Mouse (Mus musculus) forebrain, embryonic 16.5 days (tissue): ENCODE measurements around the gene Med25. TPM values are rescaled to one million over a fixed set of nuclear protein-coding genes. Genes with fewer than 3 reads are reported as not detected.

Experiments used
- ATAC-seq: fragments of 200-750 bp; cut with Nextera tagmentation; 2 replicates; pipeline ENCODE4 v1.8.0; 2017; ENCODE audit warnings: mild to moderate bottlenecking, moderate library complexity
- H3K27ac ChIP-seq: fragments of 300-500 bp; sonication (generic); 2 replicates; pipeline ENCODE4 v1.5.1; 2014; ENCODE audit warnings: low read length, control low read depth
- H3K27me3 ChIP-seq: fragments of 300-500 bp; sonication (generic); replicated peaks from 2 replicates; pipeline ENCODE4 v1.6.1; 2014; ENCODE audit warnings: low read length; ENCODE audit not compliant: control insufficient read depth, insufficient read depth
- H3K36me3 ChIP-seq: fragments of 300-500 bp; sonication (generic); 2 replicates; pipeline ENCODE4 v1.6.1; 2014; ENCODE audit not compliant: control insufficient read depth, insufficient read depth
- H3K4me1 ChIP-seq: fragments of 300-500 bp; sonication (generic); replicated peaks from 2 replicates; pipeline ENCODE4 v1.6.1; 2014; ENCODE audit warnings: low read length; ENCODE audit not compliant: control insufficient read depth, insufficient read depth
- H3K4me2 ChIP-seq: fragments of 300-500 bp; sonication (generic); 2 replicates; pipeline ENCODE4 v1.6.1; 2014; ENCODE audit warnings: mild to moderate bottlenecking, low read length, control low read depth
- H3K4me3 ChIP-seq: fragments of 300-500 bp; sonication (generic); replicated peaks from 2 replicates; pipeline ENCODE4 v1.5.1; 2014; ENCODE audit warnings: mild to moderate bottlenecking, low read length, control low read depth
- H3K9ac ChIP-seq: fragments of 300-500 bp; sonication (generic); replicated peaks from 2 replicates; pipeline ENCODE4 v1.6.1; 2014; ENCODE audit warnings: low read depth, low read length, control low read depth
- H3K9me3 ChIP-seq: fragments of 300-500 bp; sonication (generic); 2 replicates; pipeline ENCODE4 v1.6.1; 2016; ENCODE audit warnings: low read length; ENCODE audit not compliant: control insufficient read depth
- WGBS: fragments of 180-500 bp; shearing (Covaris S2); extraction: QIAGEN DNeasy Blood & Tissue Kit; methylation state at CpG from one replicate; pipeline ENCODE4 v1.1.7; 2014; 5-methylcytosine and 5-hydroxymethylcytosine counted together
- microRNA counts: library from miRNA; unstranded; fragments of <30 nt; microRNA quantifications from one replicate; lab custom pipeline; 2016
- microRNA-seq: library from miRNA; unstranded; fragments of <30 nt; microRNA quantifications from one replicate; pipeline ENCODE4, GENCODE M21; 2017
- polyA plus RNA-seq: library from polyadenylated mRNA; unstranded; fragments of >200 nt; fragmentation: Nextera tagmentation; extraction: Ambion mirVana; gene quantifications from 2 replicates; pipeline ENCODE4 v1.2.1, GENCODE M21; 2015

Med25 gene
- polyA plus RNA-seq, 1 experiment from 2014 or later, result 166 TPM

- Histone ChIP-seq H3K4me1 (peaks cover 11% of the 10 kb centered on the region), H3K4me2 (no peak overlapping the region), H3K36me3 (peaks cover 10% of the 10 kb centered on the region), H3K27ac (no peak overlapping the region), H3K4me3 (no peak overlapping the region), H3K9ac (no peak overlapping the region), H3K27me3 (peaks cover 7% of the 10 kb centered on the region), H3K9me3 (no peaks in the 10 kb centered on the region)
- 88% methylated on average over 1 of the region's 1 CpGs for WGBS
- no peak for ATAC-seq
These were observed 57.0 kb downstream of the Med25 start for GRCm38 (mm10) chr7:44835373-44836015.

GRCm38 (mm10) chr7:44832763-44833162 lies 59.7 kb downstream of the Med25 start:
- 80% methylated on average over 4 of the region's 4 CpGs for WGBS

GRCm38 (mm10) chr7:44828706-44829105 lies 63.8 kb downstream of the Med25 start:
- peaks cover 22% of the 10 kb centered on the region for H3K36me3 ChIP-seq
- H3K9ac ChIP-seq, result no peak overlapping the region
- no peak overlapping the region for H3K27ac ChIP-seq
- no peak for ATAC-seq
- 90% methylated on average over 5 of the region's 5 CpGs for WGBS
- H3K4me3 ChIP-seq, result no peak overlapping the region
- no peaks in the 10 kb centered on the region for H3K9me3 ChIP-seq
- H3K4me1 ChIP-seq, result peaks cover 6% of the 10 kb centered on the region
- no peak overlapping the region for H3K4me2 ChIP-seq
- H3K27me3 ChIP-seq, result no peaks in the 10 kb centered on the region

More at GRCm38 (mm10) chr7:44832763-44833162, 59.7 kb downstream of the Med25 start:
- Histone ChIP-seq H3K4me2 (no peak overlapping the region), H3K27me3 (no peaks in the 10 kb centered on the region), H3K4me1 (no peaks in the 10 kb centered on the region), H3K36me3 (peaks cover 22% of the 10 kb centered on the region), H3K27ac (no peak overlapping the region), H3K4me3 (no peak overlapping the region), H3K9ac (no peak overlapping the region), H3K9me3 (no peaks in the 10 kb centered on the region)
- no peak for ATAC-seq

GRCm38 (mm10) chr7:44826771-44827170 lies 65.7 kb downstream of the Med25 start:
- WGBS, result 93% methylated on average over 3 of the region's 3 CpGs
- ATAC-seq, result no peak
- no peaks in the 10 kb centered on the region for H3K27me3 ChIP-seq
- H3K4me3 ChIP-seq, result no peak overlapping the region
- H3K4me2 ChIP-seq, result no peak overlapping the region
- peaks cover 22% of the 10 kb centered on the region for H3K36me3 ChIP-seq
- H3K4me1 ChIP-seq, result peaks cover 12% of the 10 kb centered on the region
- no peak overlapping the region for H3K9ac ChIP-seq
- no peak overlapping the region for H3K27ac ChIP-seq
- no peaks in the 10 kb centered on the region for H3K9me3 ChIP-seq

MicroRNAs encoded within 50 kb of the gene (microRNA counts, 519-probe panel; counts per million panel counts)
- not detected for microRNA mmu-miR-707 (lab: Ali Mortazavi, UCI)

Small RNAs within 50 kb of the gene (microRNA-seq; reads per million reads assigned to microRNA genes)
- not detected for gene Mir707

Other genes with a start within 250 kb of the Med25 start
- gene Myh14, start 221.9 kb downstream of the Med25 start, polyA plus RNA-seq, result 1.6 and 1.7 TPM in 2 replicates
- not detected in 2 replicates for gene Izumo2, start 184.0 kb downstream of the Med25 start, polyA plus RNA-seq
- gene Vrk3, start 144.3 kb downstream of the Med25 start, polyA plus RNA-seq, result 34.6 and 36.0 TPM in 2 replicates
- gene Zfp473, start 141.7 kb downstream of the Med25 start, polyA plus RNA-seq, result 1.1 and 1.8 TPM in 2 replicates
- 53.9 and 56.1 TPM in 2 replicates for gene Nup62, start 76.6 kb downstream of the Med25 start, polyA plus RNA-seq
- gene Il4i1, start 76.3 kb downstream of the Med25 start, polyA plus RNA-seq, result 0.44 and 2.3 TPM in 2 replicates
- gene Atf5, start 76.1 kb downstream of the Med25 start, polyA plus RNA-seq, result 3.4 and 3.7 TPM in 2 replicates
- gene Akt1s1, start 43.7 kb downstream of the Med25 start, polyA plus RNA-seq, result 103 and 110 TPM in 2 replicates
- 121 and 122 TPM in 2 replicates for gene Tbc1d17, start 43.6 kb downstream of the Med25 start, polyA plus RNA-seq
- gene Pnkp, start 35.6 kb downstream of the Med25 start, polyA plus RNA-seq, result 29.4 and 32.6 TPM in 2 replicates
- 551 and 582 TPM in 2 replicates for gene Ptov1, start 22.9 kb downstream of the Med25 start, polyA plus RNA-seq
- 21.1 and 21.2 TPM in 2 replicates for gene Fuz, start 3.4 kb upstream of the Med25 start, polyA plus RNA-seq
- 111 and 113 TPM in 2 replicates for gene Ap2a1, start 36.8 kb upstream of the Med25 start, polyA plus RNA-seq
- 0.15 TPM in 1 of 2 replicates, not detected in the other for gene Tsks, start 50.5 kb upstream of the Med25 start, polyA plus RNA-seq
- gene Cpt1c, start 82.1 kb upstream of the Med25 start, polyA plus RNA-seq, result 49.1 and 63.9 TPM in 2 replicates
- 646 and 707 TPM in 2 replicates for gene Prmt1, start 93.9 kb upstream of the Med25 start, polyA plus RNA-seq
- gene Irf3, start 104.9 kb upstream of the Med25 start, polyA plus RNA-seq, result 56.2 and 60.6 TPM in 2 replicates
- 15.3 and 16.0 TPM in 2 replicates for gene Bcl2l12, start 106.0 kb upstream of the Med25 start, polyA plus RNA-seq
- gene Scaf1, start 123.7 kb upstream of the Med25 start, polyA plus RNA-seq, result 42.1 and 44.3 TPM in 2 replicates
- 10.1 and 12.0 TPM in 2 replicates for gene Rras, start 125.2 kb upstream of the Med25 start, polyA plus RNA-seq
- 15.2 and 17.3 TPM in 2 replicates for gene Prr12, start 160.2 kb upstream of the Med25 start, polyA plus RNA-seq
- 60.8 and 65.7 TPM in 2 replicates for gene Nosip, start 169.7 kb upstream of the Med25 start, polyA plus RNA-seq
- gene Prrg2, start 170.0 kb upstream of the Med25 start, polyA plus RNA-seq, result 13.3 and 13.6 TPM in 2 replicates
- 50.8 and 66.2 TPM in 2 replicates for gene Rcn3, start 199.5 kb upstream of the Med25 start, polyA plus RNA-seq
- gene Fcgrt, start 211.1 kb upstream of the Med25 start, polyA plus RNA-seq, result 17.7 and 24.4 TPM in 2 replicates
- gene Rps11, start 231.7 kb upstream of the Med25 start, polyA plus RNA-seq, result 860 and 958 TPM in 2 replicates
- 722 and 741 TPM in 2 replicates for gene Rpl13a, start 236.0 kb upstream of the Med25 start, polyA plus RNA-seq
- not detected in 2 replicates for gene Gm45713, start 243.5 kb upstream of the Med25 start, polyA plus RNA-seq
- gene Flt3l, start 243.7 kb upstream of the Med25 start, polyA plus RNA-seq, result 1.1 and 1.4 TPM in 2 replicates